Mouse (Mus musculus): ENCODE data around the gene Smndc1. TPM values are rescaled to one million over a fixed set of nuclear protein-coding genes. Genes with fewer than 3 reads are reported as not detected.

The Smndc1 gene
- polyA plus RNA-seq, 1 experiment from 2014 or later = 16.8 TPM

DNA sequence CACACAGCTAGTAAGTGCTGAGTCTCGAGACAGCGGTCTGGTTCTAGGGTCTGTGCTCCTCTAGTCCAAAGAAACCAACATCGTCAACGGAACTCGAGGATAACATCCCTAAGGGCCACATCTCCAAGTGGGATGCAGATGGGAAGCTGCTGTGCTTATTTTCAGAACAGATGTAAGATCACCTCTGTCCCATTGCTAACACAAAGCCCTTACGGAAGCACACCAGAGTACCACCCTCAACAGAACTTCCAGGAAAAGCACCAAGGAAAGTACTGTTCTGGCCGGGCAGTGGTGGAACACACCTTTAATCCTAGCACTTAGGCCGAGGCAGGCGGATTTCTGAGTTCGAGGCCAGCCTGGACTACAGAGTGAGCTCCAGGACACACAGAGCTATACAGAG lies 12.0 kb downstream of the Smndc1 start:
- no peaks in the 10 kb centered on the region for H3K9me3 ChIP-seq (replicated peaks)
- H3K4me2 ChIP-seq = no peak overlapping the region
- H3K27me3 ChIP-seq = no peaks in the 10 kb centered on the region
- WGBS (ENCODE audit: insufficient replicate concordance) = 87% methylated on average over 10 of the region's 10 CpGs
- H3K9ac ChIP-seq = no peak overlapping the region
- no peak for ATAC-seq (ENCODE audit: insufficient read depth)
- H3K36me3 ChIP-seq (replicated peaks) = peaks cover 94% of the 10 kb centered on the region
- no peak overlapping the region for H3K4me3 ChIP-seq (replicated peaks)
- H3K4me1 ChIP-seq (replicated peaks) = no peaks in the 10 kb centered on the region
- H3K27ac ChIP-seq (replicated peaks) = no peak overlapping the region

DNA sequence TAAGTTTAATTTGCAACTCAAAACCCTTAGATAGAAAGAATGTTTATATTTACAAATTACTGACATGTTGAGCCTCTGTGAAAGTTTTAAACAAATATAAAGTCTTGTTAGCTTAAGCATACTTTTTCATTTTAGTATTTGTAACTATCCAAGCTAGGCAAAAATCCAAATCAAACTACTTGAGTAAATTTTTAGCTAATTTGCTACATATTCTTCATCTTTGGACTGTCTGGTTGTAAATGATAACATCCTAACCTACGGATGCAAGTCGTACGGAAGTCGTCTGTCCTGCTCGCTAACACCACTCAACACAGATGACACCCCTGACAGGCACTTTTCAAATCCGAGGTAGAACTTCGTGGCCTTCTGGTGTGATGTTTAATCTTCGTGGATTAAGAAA lies 12.7 kb downstream of the Smndc1 start:
- no peaks in the 10 kb centered on the region for H3K4me1 ChIP-seq (replicated peaks)
- H3K9me3 ChIP-seq (replicated peaks) = no peaks in the 10 kb centered on the region
- 73% methylated on average over 8 of the region's 8 CpGs for WGBS (ENCODE audit: insufficient replicate concordance)
- no peak overlapping the region for H3K4me2 ChIP-seq
- no peak overlapping the region for H3K4me3 ChIP-seq (replicated peaks)
- no peak overlapping the region for H3K27ac ChIP-seq (replicated peaks)
- H3K36me3 ChIP-seq (replicated peaks) = peaks cover 94% of the 10 kb centered on the region
- no peak for ATAC-seq (ENCODE audit: insufficient read depth)
- no peaks in the 10 kb centered on the region for H3K27me3 ChIP-seq
- H3K9ac ChIP-seq = no peak overlapping the region

GRCm38 (mm10) chr19:53375816-53376215 lies 14.6 kb downstream of the Smndc1 start:
- Histone ChIP-seq H3K27me3 (no peaks in the 10 kb centered on the region), H3K4me1 (replicated peaks) (no peaks in the 10 kb centered on the region), H3K9me3 (replicated peaks) (no peaks in the 10 kb centered on the region), H3K4me2 (no peak overlapping the region), H3K27ac (replicated peaks) (no peak overlapping the region), H3K9ac (no peak overlapping the region), H3K4me3 (replicated peaks) (no peak overlapping the region), H3K36me3 (replicated peaks) (peaks cover 90% of the 10 kb centered on the region)
- WGBS (ENCODE audit: insufficient replicate concordance) = 89% methylated on average over 9 of the region's 9 CpGs
- ATAC-seq (ENCODE audit: insufficient read depth) = no peak

GRCm38 (mm10) chr19:53375299-53375698 lies 15.1 kb downstream of the Smndc1 start:
- peaks cover 90% of the 10 kb centered on the region for H3K36me3 ChIP-seq (replicated peaks)
- H3K4me1 ChIP-seq (replicated peaks) = no peaks in the 10 kb centered on the region
- no peak overlapping the region for H3K4me3 ChIP-seq (replicated peaks)
- H3K27me3 ChIP-seq = no peaks in the 10 kb centered on the region
- H3K9me3 ChIP-seq (replicated peaks) = no peaks in the 10 kb centered on the region
- H3K27ac ChIP-seq (replicated peaks) = no peak overlapping the region
- no peak overlapping the region for H3K9ac ChIP-seq
- WGBS (ENCODE audit: insufficient replicate concordance) = 88% methylated on average over 6 of the region's 6 CpGs
- ATAC-seq (ENCODE audit: insufficient read depth) = no peak
- H3K4me2 ChIP-seq = no peak overlapping the region

- Histone ChIP-seq H3K4me3 (replicated peaks) (no peak overlapping the region), H3K9me3 (replicated peaks) (no peaks in the 10 kb centered on the region), H3K27me3 (no peaks in the 10 kb centered on the region), H3K4me1 (replicated peaks) (peaks cover 10% of the 10 kb centered on the region; the same call in 1 of the 2 replicates), H3K9ac (no peak overlapping the region), H3K4me2 (no peak overlapping the region), H3K27ac (replicated peaks) (no peak overlapping the region), H3K36me3 (replicated peaks) (peaks cover 78% of the 10 kb centered on the region)
- ATAC-seq (ENCODE audit: insufficient read depth) = no peak
- WGBS (ENCODE audit: insufficient replicate concordance) = 86% methylated on average over 2 of the region's 2 CpGs
Measured at GRCm38 (mm10) chr19:53373570-53373969, 16.8 kb downstream of the Smndc1 start.

DNA sequence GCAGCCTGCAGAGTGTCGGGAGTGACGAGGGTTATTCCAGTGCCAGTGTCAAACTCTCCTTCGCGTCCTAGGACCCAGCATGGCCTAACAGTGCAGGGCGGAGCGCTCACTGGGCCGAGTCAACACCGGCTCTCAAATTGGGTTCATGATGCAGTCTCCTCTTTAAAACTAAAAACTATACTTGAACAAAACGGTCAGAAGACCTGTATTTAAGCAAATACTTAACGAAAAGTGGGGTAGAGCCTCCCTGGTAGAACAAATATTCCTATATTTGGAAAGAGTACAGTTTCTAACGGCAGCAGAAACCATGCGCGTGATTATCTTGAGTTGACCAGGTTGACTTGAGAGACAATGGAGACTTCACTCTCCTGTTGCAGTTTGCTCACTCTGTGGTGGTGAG lies 18.7 kb downstream of the Smndc1 start, which contains the start of gene Gm10197:
Gene Gm10197 (minus strand): TSS at position 101 of the 400 bp plus-strand sequence.
- Histone ChIP-seq H3K4me3 (replicated peaks) (no peak within 1 kb of the TSS), H3K27me3 (no peaks in the 10 kb centered on the region), H3K36me3 (replicated peaks) (peaks cover 61% of the 10 kb centered on the region), H3K4me1 (replicated peaks) (peaks cover 10% of the 10 kb centered on the region; the same call in 1 of the 2 replicates), H3K4me2 (no peak within 1 kb of the TSS), H3K9me3 (replicated peaks) (no peaks in the 10 kb centered on the region), H3K9ac (no peak within 1 kb of the TSS), H3K27ac (replicated peaks) (no peak within 1 kb of the TSS)
- 88% methylated on average over 13 of the region's 13 CpGs for WGBS (ENCODE audit: insufficient replicate concordance)
- no peak for ATAC-seq (ENCODE audit: insufficient read depth)

DNA sequence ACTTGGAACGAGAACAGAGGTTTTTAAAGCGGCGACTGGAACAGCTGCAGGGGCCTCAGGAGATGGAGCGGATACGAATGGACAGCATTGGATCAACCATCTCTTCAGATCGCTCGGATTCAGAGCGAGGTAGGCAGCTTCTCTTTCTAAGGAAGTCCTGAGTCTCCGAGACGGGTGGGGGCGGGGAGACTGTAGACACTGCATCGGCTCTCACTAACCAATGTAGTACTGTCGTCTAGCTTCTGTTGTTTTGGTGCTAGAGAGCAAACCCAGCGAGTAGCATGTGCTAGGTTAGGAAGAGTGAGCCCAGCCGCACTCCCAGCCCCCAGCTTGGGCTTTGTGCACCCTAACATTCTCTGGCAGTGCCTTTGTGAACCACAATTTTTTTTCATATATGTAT lies 20.1 kb downstream of the Smndc1 start:
- Histone ChIP-seq H3K9ac (no peak overlapping the region), H3K4me1 (replicated peaks) (peaks cover 15% of the 10 kb centered on the region; the same call in 1 of the 2 replicates), H3K27ac (replicated peaks) (no peak overlapping the region), H3K9me3 (replicated peaks) (no peaks in the 10 kb centered on the region), H3K36me3 (replicated peaks) (peaks cover 47% of the 10 kb centered on the region), H3K4me2 (no peak overlapping the region), H3K27me3 (no peaks in the 10 kb centered on the region), H3K4me3 (replicated peaks) (no peak overlapping the region)
- 80% methylated on average over 15 of the region's 15 CpGs for WGBS (ENCODE audit: insufficient replicate concordance)
- ATAC-seq (ENCODE audit: insufficient read depth) = no peak

- Histone ChIP-seq H3K27ac (replicated peaks) (no peak overlapping the region), H3K36me3 (replicated peaks) (peaks cover 41% of the 10 kb centered on the region), H3K4me1 (replicated peaks) (peaks cover 15% of the 10 kb centered on the region; the same call in 1 of the 2 replicates), H3K4me2 (no peak overlapping the region; the same call in 1 of the 2 replicates), H3K9me3 (replicated peaks) (no peaks in the 10 kb centered on the region), H3K9ac (no peak overlapping the region), H3K27me3 (no peaks in the 10 kb centered on the region), H3K4me3 (replicated peaks) (no peak overlapping the region)
- 0 out of 2 replicates have a peak, but pooled peaks have one; percentile 13 for ATAC-seq (ENCODE audit: insufficient read depth)
- 31% methylated on average over 14 of the region's 14 CpGs for WGBS (ENCODE audit: insufficient replicate concordance)
Measured at GRCm38 (mm10) chr19:53369469-53370043, 20.8 kb downstream of the Smndc1 start.

- no peaks in the 10 kb centered on the region for H3K9me3 ChIP-seq (replicated peaks)
- H3K4me1 ChIP-seq (replicated peaks) = peaks cover 15% of the 10 kb centered on the region; the same call in 1 of the 2 replicates
- H3K4me3 ChIP-seq (replicated peaks) = no peak overlapping the region
- WGBS (ENCODE audit: insufficient replicate concordance) = 82% methylated on average over 7 of the region's 7 CpGs
- H3K9ac ChIP-seq = no peak overlapping the region
- H3K36me3 ChIP-seq (replicated peaks) = peaks cover 16% of the 10 kb centered on the region
- H3K27me3 ChIP-seq = no peaks in the 10 kb centered on the region
- H3K4me2 ChIP-seq = no peak overlapping the region
- no peak overlapping the region for H3K27ac ChIP-seq (replicated peaks)
- no peak for ATAC-seq (ENCODE audit: insufficient read depth)
Measured at GRCm38 (mm10) chr19:53366881-53367280, 23.5 kb downstream of the Smndc1 start.

DNA sequence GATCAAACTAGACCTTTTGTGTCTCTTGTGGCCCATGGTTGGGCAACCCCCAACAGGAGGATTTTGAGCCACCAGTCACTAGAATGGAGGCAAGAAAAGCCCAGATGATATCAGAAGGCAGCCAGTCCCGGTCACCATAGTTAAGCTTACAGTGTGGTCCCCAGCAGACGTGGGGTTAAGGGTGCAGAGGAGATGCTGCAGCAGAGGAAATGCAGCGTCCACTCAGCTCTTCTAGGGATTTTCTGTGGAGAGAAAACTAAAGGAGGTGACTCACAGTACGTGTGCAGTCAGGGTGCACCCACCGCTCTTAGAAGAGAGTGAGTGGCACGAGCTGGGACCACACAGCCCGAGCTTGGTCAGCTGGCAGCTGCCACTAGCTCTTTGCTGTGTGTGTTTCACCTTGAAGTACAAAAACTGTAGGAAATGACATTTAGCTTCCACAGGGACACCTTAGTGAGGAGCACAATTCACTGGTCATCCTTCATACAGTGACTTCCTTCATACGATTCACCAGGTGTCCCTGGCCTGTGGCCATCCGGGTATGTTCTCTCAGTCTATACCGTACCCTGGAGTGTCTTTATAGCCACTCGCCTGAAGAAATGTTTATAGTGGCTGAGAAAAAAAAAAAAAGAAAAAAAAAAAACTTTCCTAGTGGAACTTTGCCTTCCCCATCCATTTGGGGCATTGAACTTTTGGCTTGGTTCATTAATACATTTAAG lies 24.2 kb downstream of the Smndc1 start:
- Histone ChIP-seq H3K4me3 (replicated peaks) (no peak overlapping the region), H3K9me3 (replicated peaks) (no peaks in the 10 kb centered on the region), H3K4me1 (replicated peaks) (peaks cover 17% of the 10 kb centered on the region), H3K27ac (replicated peaks) (no peak overlapping the region), H3K36me3 (replicated peaks) (peaks cover 9% of the 10 kb centered on the region), H3K9ac (no peak overlapping the region), H3K4me2 (no peak overlapping the region), H3K27me3 (no peaks in the 10 kb centered on the region)
- no peak for ATAC-seq (ENCODE audit: insufficient read depth)
- WGBS (ENCODE audit: insufficient replicate concordance) = 79% methylated on average over 11 of the region's 11 CpGs

- Histone ChIP-seq H3K4me1 (replicated peaks) (peaks cover 30% of the 10 kb centered on the region), H3K9ac (no peak overlapping the region), H3K27ac (replicated peaks) (no peak overlapping the region), H3K4me2 (peak overlapping the region; percentile 26; the same call in 1 of the 2 replicates), H3K36me3 (replicated peaks) (0 out of 2 replicates have a peak, but pooled peaks cover under 1% of the 10 kb centered on the region), H3K4me3 (replicated peaks) (no peak overlapping the region), H3K9me3 (replicated peaks) (no peaks in the 10 kb centered on the region), H3K27me3 (no peaks in the 10 kb centered on the region)
- ATAC-seq (ENCODE audit: insufficient read depth) = no peak
- 44% methylated on average over 9 of the region's 9 CpGs for WGBS (ENCODE audit: insufficient replicate concordance)
Measured at GRCm38 (mm10) chr19:53364963-53365362, 25.4 kb downstream of the Smndc1 start.

All from liver, embryonic 15.5 days (tissue).